Mouse (Mus musculus) small intestine, adult 2 months (tissue): ENCODE measurements around the gene Trim31.

Source experiments
- CTCF ChIP-seq: fragments of 200-500 bp; IDR thresholded peaks from 2 replicates; pipeline ENCODE4 v1.5.1; 2012; ENCODE audit warnings: low read depth, mild to moderate bottlenecking, control low read depth, inconsistent platforms, low read length, moderate library complexity, mixed read lengths; ENCODE audit not compliant: insufficient replicate concordance, insufficient read length; ENCODE audit errors: extremely low read depth
- POLR2A ChIP-seq: fragments of 200-500 bp; IDR thresholded peaks from 2 replicates; pipeline ENCODE4 v1.6.1; 2012; ENCODE audit warnings: low read depth, mild to moderate bottlenecking, control low read depth, inconsistent platforms, low read length, moderate library complexity

DNA sequence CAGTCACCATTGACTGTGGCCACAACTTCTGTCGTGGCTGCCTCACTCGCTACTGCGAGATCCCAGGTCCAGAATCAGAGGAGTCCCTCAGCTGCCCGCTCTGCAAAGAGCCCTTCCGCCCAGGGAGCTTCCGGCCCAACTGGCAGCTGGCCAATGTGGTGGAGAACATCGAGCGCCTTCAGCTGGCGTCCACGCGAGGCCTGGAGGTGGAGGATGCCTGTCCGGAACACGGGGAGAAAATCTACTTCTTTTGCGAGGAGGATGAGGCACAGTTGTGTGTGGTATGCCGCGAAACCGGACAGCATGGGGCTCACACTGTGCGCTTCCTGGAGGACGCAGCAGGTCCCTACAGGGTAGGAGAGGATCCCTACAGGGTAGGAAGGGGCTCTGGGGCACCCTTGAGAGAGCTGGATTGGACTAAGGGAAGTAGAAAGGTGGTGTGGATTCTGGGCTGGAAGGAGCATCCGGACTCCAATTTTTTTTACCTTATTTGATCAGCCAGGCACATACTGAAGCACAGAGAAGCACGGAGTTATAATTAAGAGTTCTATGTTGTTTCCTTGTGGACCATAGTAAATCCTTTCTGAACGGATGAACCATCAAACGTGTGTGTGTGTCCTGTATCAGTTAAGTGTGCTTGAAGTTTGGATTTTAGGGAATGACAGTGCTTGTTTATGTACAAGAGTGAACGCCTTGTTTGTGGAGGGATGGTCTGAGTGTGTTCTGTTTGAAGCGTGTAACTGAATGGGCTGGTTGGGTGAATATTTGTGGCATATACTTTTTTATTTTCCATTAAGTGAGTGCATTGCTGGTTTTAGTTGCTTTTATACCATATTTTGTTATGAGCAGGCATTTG, 27.7 kb upstream of the Trim31 start:
- TF ChIP-seq POLR2A (no peak), CTCF (no peak)
